Mouse (Mus musculus) forebrain, embryonic 12.5 days (tissue): ENCODE measurements around the gene Fut1. TPM values are rescaled to one million over a fixed set of nuclear protein-coding genes. Genes with fewer than 3 reads are reported as not detected.
A peak's percentile ranks its signal among the peaks of the same experiment; 100 is the strongest.

Source experiments
- ATAC-seq: fragments of 200-750 bp; cut with Nextera tagmentation; 2 replicates; pipeline ENCODE4 v1.8.0; 2017; ENCODE audit warnings: moderate TSS enrichment; ENCODE audit not compliant: low FRiP score
- H3K27ac ChIP-seq: fragments of 300-500 bp; sonication (generic); 2 replicates; pipeline ENCODE4 v1.5.1; 2016; ENCODE audit warnings: mild to moderate bottlenecking
- H3K27me3 ChIP-seq: fragments of 300-500 bp; sonication (generic); 2 replicates; pipeline ENCODE4 v1.6.1; 2016; ENCODE audit warnings: mild to moderate bottlenecking
- H3K36me3 ChIP-seq: fragments of 300-500 bp; sonication (generic); replicated peaks from 2 replicates; pipeline ENCODE4 v1.6.1; 2016; ENCODE audit warnings: mild to moderate bottlenecking
- H3K4me1 ChIP-seq: fragments of 300-500 bp; sonication (generic); 2 replicates; pipeline ENCODE4 v1.6.1; 2016
- H3K4me2 ChIP-seq: fragments of 300-500 bp; sonication (generic); 2 replicates; pipeline ENCODE4 v1.6.1; 2016; ENCODE audit warnings: mild to moderate bottlenecking, moderate library complexity
- H3K4me3 ChIP-seq: fragments of 300-500 bp; sonication (generic); replicated peaks from 2 replicates; pipeline ENCODE4 v1.5.1; 2016; ENCODE audit warnings: mild to moderate bottlenecking
- H3K9ac ChIP-seq: fragments of 300-500 bp; sonication (generic); 2 replicates; pipeline ENCODE4 v1.6.1; 2016; ENCODE audit warnings: mild to moderate bottlenecking
- H3K9me3 ChIP-seq: fragments of 300-500 bp; sonication (generic); 2 replicates; pipeline ENCODE4 v1.6.1; 2016
- WGBS: fragments of 180-500 bp; shearing (Covaris S2); methylation state at CpG from one replicate; pipeline ENCODE4 v1.1.7; 2016; 5-methylcytosine and 5-hydroxymethylcytosine counted together
- polyA plus RNA-seq: library from polyadenylated mRNA; unstranded; fragments of >200 nt; fragmentation: Nextera tagmentation; extraction: Ambion mirVana; gene quantifications from 2 replicates; pipeline ENCODE4 v1.2.1, GENCODE M21; 2016

Gene Fut1
- polyA plus RNA-seq, 1 experiment from 2014 or later: 0.24 TPM

DNA sequence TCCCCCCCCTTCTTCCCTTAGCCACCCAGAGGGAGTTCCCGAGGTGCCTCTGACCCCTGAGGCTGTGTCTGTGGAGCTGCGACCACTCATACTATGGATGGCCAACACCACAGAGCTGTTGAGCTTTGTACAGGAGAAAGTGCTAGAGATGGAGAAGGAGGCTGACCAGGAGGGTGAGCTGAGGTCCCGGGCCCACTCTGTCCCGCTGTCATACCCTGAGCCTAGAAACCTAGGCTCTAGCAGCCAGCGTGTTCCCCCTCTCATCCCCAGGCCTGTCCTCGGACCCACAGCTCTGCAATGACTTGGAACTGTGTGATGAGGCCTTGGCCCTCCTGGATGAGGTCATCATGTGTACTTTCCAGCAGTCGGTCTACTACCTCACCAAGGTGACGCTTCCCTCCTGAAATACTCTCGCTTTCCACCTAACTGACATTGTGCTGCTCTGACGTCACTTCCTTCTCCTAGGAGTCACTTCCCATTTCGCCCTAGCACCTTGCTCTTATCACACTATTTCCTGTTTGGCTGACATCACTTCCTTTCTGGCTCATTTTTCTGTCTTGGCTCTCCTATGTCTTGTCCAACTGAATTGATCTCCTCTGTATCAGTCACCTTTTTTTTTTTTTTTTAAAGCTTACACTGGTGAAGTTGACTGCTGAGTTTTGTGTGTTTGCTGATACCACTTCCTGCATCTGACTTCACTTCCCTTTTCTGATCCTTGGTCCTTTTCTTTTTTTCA, 18.0 kb downstream of the Fut1 start:
- no peak overlapping the region for H3K27ac ChIP-seq
- peaks cover 10% of the 10 kb centered on the region; the same call in 1 of the 2 replicates for H3K36me3 ChIP-seq
- no peak for ATAC-seq
- H3K9ac ChIP-seq: no peak overlapping the region
- no peak overlapping the region for H3K4me3 ChIP-seq
- H3K4me2 ChIP-seq: no peak overlapping the region
- H3K27me3 ChIP-seq: peaks cover 41% of the 10 kb centered on the region
- H3K4me1 ChIP-seq: peaks cover 7% of the 10 kb centered on the region
- no peaks in the 10 kb centered on the region for H3K9me3 ChIP-seq
- WGBS: 91% methylated on average over 11 of the region's 11 CpGs

GRCm38 (mm10) chr7:45635711-45636688, 18.9 kb downstream of the Fut1 start:
- Histone ChIP-seq H3K9me3 (no peaks in the 10 kb centered on the region), H3K27me3 (peaks cover 41% of the 10 kb centered on the region), H3K27ac (no peak overlapping the region), H3K4me3 (no peak overlapping the region), H3K4me1 (peaks cover 7% of the 10 kb centered on the region), H3K36me3 (peaks cover 10% of the 10 kb centered on the region; the same call in 1 of the 2 replicates), H3K4me2 (no peak overlapping the region), H3K9ac (no peak overlapping the region)
- ATAC-seq: no peak
- 88% methylated on average over 15 of the region's 15 CpGs for WGBS

GRCm38 (mm10) chr7:45637710-45638109, 20.6 kb downstream of the Fut1 start:
- peaks cover 10% of the 10 kb centered on the region; the same call in 1 of the 2 replicates for H3K36me3 ChIP-seq
- no peak overlapping the region for H3K9ac ChIP-seq
- H3K27ac ChIP-seq: no peak overlapping the region
- H3K4me1 ChIP-seq: peaks cover 13% of the 10 kb centered on the region
- no peak overlapping the region for H3K4me3 ChIP-seq
- 0 out of 2 replicates have a peak overlapping the region, but pooled peaks have one; percentile 1 for H3K4me2 ChIP-seq
- WGBS: 92% methylated on average over 6 of the region's 6 CpGs
- no peak for ATAC-seq
- no peaks in the 10 kb centered on the region for H3K9me3 ChIP-seq
- peaks cover 24% of the 10 kb centered on the region for H3K27me3 ChIP-seq

GRCm38 (mm10) chr7:45638623-45639401, 21.7 kb downstream of the Fut1 start:
- WGBS: 16% methylated on average over 29 of the region's 29 CpGs
- Histone ChIP-seq H3K4me1 (peaks cover 20% of the 10 kb centered on the region), H3K4me2 (peak overlapping the region; percentile 51), H3K27ac (0 out of 2 replicates have a peak overlapping the region, but pooled peaks have one; percentile 5), H3K9me3 (no peaks in the 10 kb centered on the region), H3K4me3 (peak overlapping the region; percentile 27), H3K9ac (peak overlapping the region; percentile 47; the same call in 1 of the 2 replicates), H3K36me3 (peaks cover 10% of the 10 kb centered on the region; the same call in 1 of the 2 replicates), H3K27me3 (peaks cover 13% of the 10 kb centered on the region; the same call in 1 of the 2 replicates)
- ATAC-seq: peak; percentile 91

DNA sequence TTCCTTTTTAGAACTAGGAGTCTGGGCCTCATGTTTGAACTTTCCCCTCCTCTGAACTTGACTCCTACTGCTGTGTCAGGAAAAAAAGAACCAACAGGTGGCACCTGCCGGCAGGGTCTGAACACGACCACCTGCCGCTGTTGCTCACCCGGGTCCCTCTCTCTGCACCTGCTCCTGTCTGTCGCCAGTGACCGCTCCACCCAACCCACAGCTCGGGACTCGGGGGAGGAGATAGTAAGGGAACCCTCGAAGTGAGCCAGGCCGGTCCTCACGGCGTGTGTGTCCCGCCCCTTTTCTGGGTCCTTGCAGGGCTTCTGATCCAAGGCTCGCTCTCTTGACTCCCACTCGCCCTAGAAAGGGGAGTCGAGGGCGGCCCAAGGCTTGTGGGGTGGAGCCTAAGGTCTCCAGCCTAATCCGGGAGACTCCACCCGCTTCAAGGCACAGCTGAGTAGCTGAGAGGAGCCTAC, 22.5 kb downstream of the Fut1 start, which contains the start of gene Mamstr:
Gene Mamstr, plus strand, starts transcription at position 417 of the 467 bp plus-strand sequence.
- H3K27me3 ChIP-seq: peaks cover 13% of the 10 kb centered on the region; the same call in 1 of the 2 replicates
- 18% methylated on average over 19 of the region's 19 CpGs for WGBS
- peak within 1 kb of the TSS; percentile 51; the same call in 1 of the 2 replicates for H3K4me2 ChIP-seq
- no peak for ATAC-seq
- no peaks in the 10 kb centered on the region for H3K9me3 ChIP-seq
- H3K9ac ChIP-seq: no peak within 1 kb of the TSS
- H3K4me3 ChIP-seq: no peak within 1 kb of the TSS
- no peak within 1 kb of the TSS for H3K27ac ChIP-seq
- peaks cover 10% of the 10 kb centered on the region; the same call in 1 of the 2 replicates for H3K36me3 ChIP-seq
- H3K4me1 ChIP-seq: peaks cover 28% of the 10 kb centered on the region

DNA sequence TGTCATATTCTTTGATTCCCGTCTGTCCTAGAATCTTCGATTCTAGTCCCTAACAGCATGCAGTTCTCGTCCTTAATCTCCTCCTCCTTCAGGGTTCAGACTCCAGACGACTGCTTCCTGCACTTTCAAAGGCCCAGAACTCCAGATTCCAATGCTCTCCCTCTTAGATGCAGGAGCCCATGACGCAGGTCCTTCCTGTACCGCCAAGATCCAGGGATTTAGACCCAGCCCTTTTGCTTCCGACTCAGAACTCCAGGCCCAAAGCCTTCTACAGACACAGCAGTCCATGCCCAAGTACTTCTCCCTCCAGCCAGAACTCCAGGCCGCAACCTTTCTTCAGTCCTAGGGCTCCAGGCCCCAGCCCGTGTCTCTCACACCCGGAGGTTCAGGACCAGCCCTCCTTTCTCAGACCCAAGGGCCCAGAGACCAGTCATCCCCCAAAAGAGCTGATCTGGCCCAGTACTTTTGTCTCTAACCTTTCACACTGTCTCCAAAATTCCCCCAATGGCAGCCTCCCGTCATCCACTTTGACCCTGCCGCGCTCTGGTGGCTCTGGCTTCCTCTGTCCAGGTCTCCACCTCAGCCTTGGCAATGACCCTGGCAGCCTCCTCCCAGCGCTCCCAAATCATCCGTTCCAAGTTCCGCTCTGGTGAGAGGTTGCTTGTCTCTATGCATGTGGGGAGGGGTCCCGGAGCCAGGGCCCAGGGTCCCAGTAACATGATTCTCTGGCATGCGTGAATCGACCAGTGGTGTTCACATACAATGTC, 23.3 kb downstream of the Fut1 start:
- Histone ChIP-seq H3K4me3 (no peak overlapping the region), H3K4me2 (no peak overlapping the region), H3K4me1 (peaks cover 32% of the 10 kb centered on the region), H3K9ac (no peak overlapping the region), H3K27me3 (peaks cover 17% of the 10 kb centered on the region), H3K27ac (no peak overlapping the region), H3K36me3 (peaks cover 10% of the 10 kb centered on the region; the same call in 1 of the 2 replicates), H3K9me3 (no peaks in the 10 kb centered on the region)
- 75% methylated on average over 19 of the region's 19 CpGs for WGBS
- no peak for ATAC-seq

GRCm38 (mm10) chr7:45641391-45642040, 24.4 kb downstream of the Fut1 start:
- peaks cover 32% of the 10 kb centered on the region for H3K4me1 ChIP-seq
- H3K4me2 ChIP-seq: no peak overlapping the region
- H3K9ac ChIP-seq: no peak overlapping the region
- ATAC-seq: no peak
- H3K27me3 ChIP-seq: peaks cover 17% of the 10 kb centered on the region
- 0 out of 2 replicates have a peak overlapping the region, but pooled peaks have one; percentile 27 for H3K27ac ChIP-seq
- no peak overlapping the region for H3K4me3 ChIP-seq
- peaks cover 4% of the 10 kb centered on the region; the same call in 1 of the 2 replicates for H3K36me3 ChIP-seq
- H3K9me3 ChIP-seq: no peaks in the 10 kb centered on the region
- WGBS: 74% methylated on average over 12 of the region's 17 CpGs

- H3K4me3 ChIP-seq: no peak overlapping the region
- H3K36me3 ChIP-seq: no peaks in the 10 kb centered on the region
- peaks cover 18% of the 10 kb centered on the region for H3K27me3 ChIP-seq
- no peaks in the 10 kb centered on the region for H3K9me3 ChIP-seq
- 80% methylated on average over 5 of the region's 5 CpGs for WGBS
- no peak overlapping the region for H3K4me2 ChIP-seq
- 0 out of 2 replicates have a peak overlapping the region, but pooled peaks have one; percentile 78 for H3K9ac ChIP-seq
- H3K4me1 ChIP-seq: peaks cover 32% of the 10 kb centered on the region
- ATAC-seq: no peak
- H3K27ac ChIP-seq: no peak overlapping the region
Measured at GRCm38 (mm10) chr7:45642083-45642482, 25.0 kb downstream of the Fut1 start.

- ATAC-seq: no peak
- H3K4me3 ChIP-seq: peak overlapping the region; percentile 49
- peak overlapping the region; percentile 78 for H3K9ac ChIP-seq
- peak overlapping the region; percentile 79 for H3K4me2 ChIP-seq
- peaks cover 21% of the 10 kb centered on the region for H3K27me3 ChIP-seq
- no peaks in the 10 kb centered on the region for H3K36me3 ChIP-seq
- H3K9me3 ChIP-seq: no peaks in the 10 kb centered on the region
- peaks cover 32% of the 10 kb centered on the region for H3K4me1 ChIP-seq
- WGBS: 38% methylated on average over 16 of the region's 16 CpGs
- H3K27ac ChIP-seq: peak overlapping the region; percentile 95
Measured at GRCm38 (mm10) chr7:45642503-45643255, 25.6 kb downstream of the Fut1 start.
